Mouse (Mus musculus) myocyte (in vitro differentiated cells): ENCODE data around the gene Gm11985. TPM values are rescaled to one million over a fixed set of nuclear protein-coding genes. Genes with fewer than 3 reads are reported as not detected.

ENCODE experiments used
- H3K27me3 ChIP-seq: one replicate; pipeline ENCODE4 v1.6.1; 2011; ENCODE audit not compliant: control insufficient read depth, insufficient read depth, insufficient read length
- H3K36me3 ChIP-seq: one replicate; pipeline ENCODE4 v1.6.1; 2011; ENCODE audit not compliant: control insufficient read depth, insufficient read depth
- H3K4me2 ChIP-seq: one replicate; pipeline ENCODE4 v1.6.1; 2011; ENCODE audit warnings: low read depth, control low read depth
- H3K4me3 ChIP-seq: one replicate; pipeline ENCODE4 v1.5.1; 2011; ENCODE audit warnings: mild to moderate bottlenecking, control low read depth, moderate library complexity
- H3K79me2 ChIP-seq: one replicate; pipeline ENCODE4 v1.6.1; 2011; ENCODE audit not compliant: control insufficient read depth, insufficient read depth
- H3ac ChIP-seq: one replicate; pipeline ENCODE4 v1.6.1; 2011; ENCODE audit not compliant: control insufficient read depth, insufficient read length
- CEBPB ChIP-seq: IDR thresholded peaks from 2 replicates; pipeline ENCODE4 v1.6.1; 2011; ENCODE audit warnings: mild to moderate bottlenecking, moderate library complexity; ENCODE audit not compliant: poor library complexity, insufficient read depth, severe bottlenecking
- E2F4 ChIP-seq: IDR thresholded peaks from one replicate; pipeline ENCODE4 v1.6.1; 2011; ENCODE audit warnings: mild to moderate bottlenecking, control low read depth, moderate library complexity; ENCODE audit not compliant: insufficient read depth
- MAX ChIP-seq: IDR thresholded peaks from one replicate; pipeline ENCODE4 v1.6.1; 2011; ENCODE audit warnings: low read depth, mild to moderate bottlenecking, control low read depth
- MYOD1 ChIP-seq, 3 experiments: IDR thresholded peaks; one replicate each; pipeline ENCODE4 v1.6.1; 2011; ENCODE audit warnings: control low read depth in 2 of 3, low read depth in 2 of 3, mild to moderate bottlenecking in 2 of 3, moderate library complexity in 1 of 3; ENCODE audit not compliant: insufficient read length in 2 of 3, control insufficient read depth in 1 of 3
- MYOG ChIP-seq, 3 experiments: IDR thresholded peaks; one replicate each; pipeline ENCODE4 v1.6.1; 2011; ENCODE audit warnings: control low read depth in 2 of 3, low read depth in 2 of 3, mild to moderate bottlenecking in 2 of 3; ENCODE audit not compliant: insufficient read length in 2 of 3, control insufficient read depth in 1 of 3, insufficient read depth in 1 of 3
- POLR2A ChIP-seq: IDR thresholded peaks from one replicate; pipeline ENCODE4 v1.6.1; 2011; ENCODE audit warnings: low read depth, mild to moderate bottlenecking, control low read depth, moderate library complexity; ENCODE audit not compliant: insufficient read length
- POLR2AphosphoS2 ChIP-seq: IDR thresholded peaks from one replicate; pipeline ENCODE4 v1.6.1; 2011; ENCODE audit warnings: low read depth, control low read depth; ENCODE audit not compliant: insufficient read length
- REST ChIP-seq: IDR thresholded peaks from one replicate; pipeline ENCODE4 v1.6.1; 2011; ENCODE audit warnings: mild to moderate bottlenecking, control low read depth, moderate library complexity; ENCODE audit not compliant: insufficient read depth, insufficient read length
- SRF ChIP-seq: IDR thresholded peaks from one replicate; pipeline ENCODE4 v1.6.1; 2011; ENCODE audit warnings: low read depth; ENCODE audit not compliant: control insufficient read depth, insufficient read length
- TCF12 ChIP-seq: IDR thresholded peaks from one replicate; pipeline ENCODE4 v1.6.1; 2011; ENCODE audit warnings: mild to moderate bottlenecking, control low read depth; ENCODE audit not compliant: poor library complexity, insufficient read depth, severe bottlenecking
- TCF3 ChIP-seq: IDR thresholded peaks from one replicate; pipeline ENCODE4 v1.6.1; 2011; ENCODE audit warnings: low read depth, control low read depth; ENCODE audit not compliant: insufficient read length
- USF1 ChIP-seq: IDR thresholded peaks from one replicate; pipeline ENCODE4 v1.6.1; 2011; ENCODE audit warnings: low read depth, mild to moderate bottlenecking, control low read depth, moderate library complexity
- polyA plus RNA-seq: library from polyadenylated mRNA; unstranded; fragments of >200 nt; fragmentation: generic; extraction: Trizol; gene quantifications from one replicate; pipeline ENCODE4 v1.2.1, GENCODE M21; 2012; ENCODE audit warnings: missing spikeins

Gm11985 gene
- polyA plus RNA-seq, 1 experiment = not detected

DNA sequence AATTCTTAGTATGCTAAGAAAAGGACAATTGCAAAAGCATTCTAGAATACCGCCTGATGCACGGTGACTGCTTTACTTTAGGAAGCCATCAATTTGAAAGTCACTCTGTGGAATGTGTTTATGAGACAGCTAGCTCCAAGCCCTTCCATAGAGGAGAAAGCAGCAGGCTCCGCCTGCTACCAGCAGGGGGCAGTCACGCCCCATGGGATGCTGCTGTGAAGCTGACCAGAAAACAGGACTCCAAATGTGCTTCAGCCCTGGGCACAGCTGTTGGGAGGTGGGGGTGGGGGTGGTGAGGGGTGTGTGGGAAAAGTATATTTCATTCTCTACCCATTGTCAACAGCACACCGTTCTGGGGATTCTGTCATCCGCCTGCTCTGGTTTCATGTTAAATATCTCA, 22.0 kb upstream of the Gm11985 start:
- TF ChIP-seq POLR2AphosphoS2 (no peak), MYOD1 (IDR thresholded peaks at IDR 0.05; ENCODE audit: control insufficient read depth in 1 of 3, insufficient read length in 2 of 3, low read depth in 2 of 3) (no peak), MYOG (IDR thresholded peaks at IDR 0.05; ENCODE audit: control insufficient read depth in 1 of 3, insufficient read depth in 1 of 3, insufficient read length in 2 of 3, low read depth in 2 of 3) (no peak), TCF3 (no peak), E2F4 (no peak), USF1 (no peak), TCF12 (no peak), SRF (no peak), REST (no peak)
- Histone ChIP-seq H3K79me2 (no peaks in the 10 kb centered on the region), H3K27me3 (peaks cover 9% of the 10 kb centered on the region), H3K4me2 (no peak overlapping the region), H3K36me3 (no peaks in the 10 kb centered on the region), H3ac (no peak overlapping the region), H3K4me3 (no peak overlapping the region)

DNA sequence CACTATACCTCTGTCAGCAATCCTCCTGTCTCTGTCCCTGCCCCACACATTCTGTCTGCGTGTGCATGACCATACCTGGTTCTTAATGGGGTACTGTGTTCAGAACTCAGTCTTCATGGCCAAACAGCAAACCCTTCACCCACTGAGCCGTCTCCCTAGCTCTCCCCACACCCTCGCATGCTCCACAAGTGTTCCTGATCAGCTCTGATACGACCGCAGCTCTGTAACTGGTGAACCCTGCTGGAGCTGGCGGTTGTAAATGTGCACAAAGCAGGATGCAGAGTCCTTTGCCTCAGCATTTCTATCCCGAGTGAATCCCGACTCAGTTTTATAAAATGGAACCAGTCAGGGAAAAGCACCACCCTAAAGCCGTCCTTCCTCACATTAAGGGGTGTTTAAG, 15.5 kb upstream of the Gm11985 start:
- Histone ChIP-seq H3K4me3 (no peak overlapping the region), H3K27me3 (no peaks in the 10 kb centered on the region), H3K36me3 (no peaks in the 10 kb centered on the region), H3K79me2 (no peaks in the 10 kb centered on the region), H3ac (no peak overlapping the region), H3K4me2 (no peak overlapping the region)
- TF ChIP-seq E2F4 (no peak), USF1 (no peak), MYOG (IDR thresholded peaks at IDR 0.05; ENCODE audit: control insufficient read depth in 1 of 3, insufficient read depth in 1 of 3, insufficient read length in 2 of 3, low read depth in 2 of 3) (no peak), REST (no peak), POLR2AphosphoS2 (no peak), MYOD1 (IDR thresholded peaks at IDR 0.05; ENCODE audit: control insufficient read depth in 1 of 3, insufficient read length in 2 of 3, low read depth in 2 of 3) (no peak), CEBPB (no peak), TCF3 (no peak), MAX (no peak), POLR2A (no peak), TCF12 (no peak), SRF (no peak)

DNA sequence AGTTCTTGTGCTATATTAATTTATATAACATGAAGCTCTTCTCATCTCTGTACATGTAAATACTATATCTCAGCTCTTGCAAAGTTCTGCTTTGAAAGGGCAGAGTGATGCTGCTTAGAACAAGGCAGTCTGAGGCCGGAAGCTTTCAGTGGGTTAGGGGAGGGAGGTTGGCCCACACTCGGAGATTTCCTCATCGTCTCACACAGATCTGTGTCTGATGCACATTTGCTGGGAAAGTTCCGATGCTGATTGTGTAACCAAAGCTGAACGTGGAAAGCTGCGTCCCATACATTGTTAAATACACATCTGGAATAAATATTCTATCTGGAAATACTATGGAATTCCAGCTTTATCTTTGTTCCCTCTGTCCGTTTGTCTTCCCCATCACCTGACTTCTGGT, 13.8 kb upstream of the Gm11985 start:
- no peaks in the 10 kb centered on the region for H3K79me2 ChIP-seq
- H3ac ChIP-seq = no peak overlapping the region
- H3K36me3 ChIP-seq = no peaks in the 10 kb centered on the region
- H3K4me2 ChIP-seq = no peak overlapping the region
- TF ChIP-seq SRF (no peak), POLR2A (no peak), REST (no peak), POLR2AphosphoS2 (no peak), E2F4 (no peak), TCF12 (no peak), MAX (no peak), USF1 (no peak), MYOG (IDR thresholded peaks at IDR 0.05; ENCODE audit: control insufficient read depth in 1 of 3, insufficient read depth in 1 of 3, insufficient read length in 2 of 3, low read depth in 2 of 3) (no peak), MYOD1 (IDR thresholded peaks at IDR 0.05; ENCODE audit: control insufficient read depth in 1 of 3, insufficient read length in 2 of 3, low read depth in 2 of 3) (no peak)
- no peak overlapping the region for H3K4me3 ChIP-seq
- H3K27me3 ChIP-seq = no peaks in the 10 kb centered on the region

DNA sequence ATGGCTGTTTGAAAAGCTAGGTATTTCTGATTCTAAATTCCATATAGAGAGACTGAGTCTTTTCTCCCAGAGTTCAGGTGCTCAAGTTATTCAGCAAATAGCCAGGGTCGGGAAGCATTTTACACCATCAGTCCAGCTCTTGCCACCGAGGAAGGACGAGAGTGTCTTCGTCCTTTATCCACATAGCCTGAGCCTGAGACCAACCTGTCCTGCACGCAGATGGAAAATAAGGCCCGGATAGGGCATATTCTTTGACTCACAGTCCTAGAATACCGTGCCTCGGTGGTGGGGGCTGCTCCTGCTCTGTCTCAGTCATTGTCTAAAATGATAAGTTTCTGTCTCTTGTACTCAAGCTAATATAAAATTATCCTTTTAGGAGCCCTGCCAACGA, 12.0 kb upstream of the Gm11985 start:
- Histone ChIP-seq H3ac (no peak overlapping the region), H3K36me3 (no peaks in the 10 kb centered on the region), H3K27me3 (no peaks in the 10 kb centered on the region), H3K4me2 (no peak overlapping the region), H3K79me2 (no peaks in the 10 kb centered on the region), H3K4me3 (no peak overlapping the region)
- TF ChIP-seq MYOG (IDR thresholded peaks at IDR 0.05; ENCODE audit: control insufficient read depth in 1 of 3, insufficient read depth in 1 of 3, insufficient read length in 2 of 3, low read depth in 2 of 3) = no peak
- TF ChIP-seq CEBPB = no peak
- TF ChIP-seq REST = no peak
- no peak for TF ChIP-seq USF1
- TF ChIP-seq TCF3 = no peak
- TF ChIP-seq SRF = no peak
- TF ChIP-seq E2F4 = no peak
- no peak for TF ChIP-seq TCF12
- no peak for TF ChIP-seq MAX
- TF ChIP-seq POLR2AphosphoS2 = no peak
- TF ChIP-seq MYOD1 (IDR thresholded peaks at IDR 0.05; ENCODE audit: control insufficient read depth in 1 of 3, insufficient read length in 2 of 3, low read depth in 2 of 3) = no peak

DNA sequence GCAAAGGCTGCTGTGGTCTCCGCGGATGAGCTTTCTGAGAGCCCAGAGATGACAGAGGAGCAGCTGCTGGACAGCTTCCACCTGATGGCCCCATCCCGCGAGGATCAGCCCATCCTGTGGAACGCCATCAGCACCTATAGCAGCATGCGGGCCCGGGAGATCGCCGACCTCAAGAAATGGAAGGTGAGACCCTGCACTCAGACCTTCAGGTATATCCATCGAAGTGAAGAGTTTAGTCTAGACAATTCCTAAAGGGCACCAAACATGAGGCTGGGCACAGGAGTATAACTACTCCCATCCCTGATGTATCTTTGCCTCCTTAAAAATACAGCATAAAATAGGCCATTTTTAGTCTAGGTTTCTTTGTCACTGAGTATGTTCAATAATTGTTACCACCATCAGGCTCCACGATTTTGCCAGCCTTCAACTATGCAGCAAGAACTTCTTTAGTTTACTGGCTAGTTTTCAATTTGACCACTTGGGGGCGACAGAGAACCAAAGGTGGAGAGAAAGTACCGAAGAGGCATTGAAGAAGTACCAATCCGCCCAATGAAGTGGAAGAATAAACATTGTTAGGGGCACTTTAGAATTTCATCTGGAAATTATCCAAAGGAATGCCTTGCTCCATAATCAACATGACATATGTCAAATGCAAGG, 11.5 kb upstream of the Gm11985 start:
- H3ac ChIP-seq = no peak overlapping the region
- no peak overlapping the region for H3K4me2 ChIP-seq
- H3K79me2 ChIP-seq = no peaks in the 10 kb centered on the region
- TF ChIP-seq REST (no peak), POLR2AphosphoS2 (no peak), E2F4 (no peak), MYOD1 (IDR thresholded peaks at IDR 0.05; ENCODE audit: control insufficient read depth in 1 of 3, insufficient read length in 2 of 3, low read depth in 2 of 3) (no peak), SRF (no peak)
- H3K4me3 ChIP-seq = no peak overlapping the region
- no peaks in the 10 kb centered on the region for H3K27me3 ChIP-seq
- H3K36me3 ChIP-seq = no peaks in the 10 kb centered on the region
